Mouse (Mus musculus): Measurements from ENCODE around the gene Cryzl2.

Cryzl2 gene

GRCm38 (mm10) chr1:157458421-157459208 is at the start of gene Cryzl2:
Gene Cryzl2, plus strand, starts transcription at chr1:157458577.
- peak; percentile 93 to 97 for DNase-seq

- no peak for DNase-seq
Measured at GRCm38 (mm10) chr1:157409648-157410047, 48.7 kb upstream of the Cryzl2 start.

- DNase-seq: no peak
Measured at GRCm38 (mm10) chr1:157410937-157411336, 47.4 kb upstream of the Cryzl2 start.

- DNase-seq: no peak
Measured at GRCm38 (mm10) chr1:157411341-157411710, 47.1 kb upstream of the Cryzl2 start.

- DNase-seq: peak; percentile 72 to 83
Measured at GRCm38 (mm10) chr1:157411711-157412380, 46.5 kb upstream of the Cryzl2 start.

GRCm38 (mm10) chr1:157412454-157413369 is 45.7 kb upstream of the Cryzl2 start, which contains the start of gene Rasal2:
Gene Rasal2, minus strand, starts transcription at chr1:157412595.
- peak; percentile 98 to 99 for DNase-seq

GRCm38 (mm10) chr1:157415771-157416170 is 42.6 kb upstream of the Cryzl2 start:
- DNase-seq: no peak

- DNase-seq: no peak
Measured at GRCm38 (mm10) chr1:157416628-157417027, 41.7 kb upstream of the Cryzl2 start.

- DNase-seq: no peak
Measured at GRCm38 (mm10) chr1:157417414-157417813, 41.0 kb upstream of the Cryzl2 start.

- DNase-seq: peak; percentile 11 to 56
Measured at GRCm38 (mm10) chr1:157417861-157418260, 40.5 kb upstream of the Cryzl2 start.

GRCm38 (mm10) chr1:157425741-157426427 is 32.5 kb upstream of the Cryzl2 start:
- no peak for DNase-seq

- no peak for DNase-seq
Measured at GRCm38 (mm10) chr1:157426933-157427332, 31.4 kb upstream of the Cryzl2 start.

GRCm38 (mm10) chr1:157427604-157428003 is 30.8 kb upstream of the Cryzl2 start:
- no peak for DNase-seq

- no peak for DNase-seq
Measured at GRCm38 (mm10) chr1:157428366-157428765, 30.0 kb upstream of the Cryzl2 start.

GRCm38 (mm10) chr1:157433316-157433715 is 25.1 kb upstream of the Cryzl2 start:
- no peak for DNase-seq

- DNase-seq: no peak
Measured at GRCm38 (mm10) chr1:157434404-157434803, 24.0 kb upstream of the Cryzl2 start.

- DNase-seq: no peak
Measured at GRCm38 (mm10) chr1:157435926-157436325, 22.5 kb upstream of the Cryzl2 start.

GRCm38 (mm10) chr1:157438290-157438689 is 20.1 kb upstream of the Cryzl2 start:
- no peak for DNase-seq

GRCm38 (mm10) chr1:157439101-157439500 is 19.3 kb upstream of the Cryzl2 start:
- DNase-seq: no peak

GRCm38 (mm10) chr1:157439973-157440641 is 18.3 kb upstream of the Cryzl2 start:
- DNase-seq: no peak

GRCm38 (mm10) chr1:157443026-157443722 is 15.2 kb upstream of the Cryzl2 start:
- DNase-seq: peak; percentile 49 to 74
